Mouse (Mus musculus) megakaryocyte-erythroid progenitor cell, adult 5 weeks (primary cell): ENCODE results near the gene Zdhhc7. TPM values are rescaled to one million over a fixed set of nuclear protein-coding genes. Genes with fewer than 3 reads are reported as not detected.

Source experiments
- polyA plus RNA-seq: library from polyadenylated mRNA; stranded (reverse); fragments of >175 nt; gene quantifications from 2 replicates; pipeline ENCODE4 v1.2.3, GENCODE M21; 2012

The Zdhhc7 gene
- 24.7 and 28.0 TPM in 2 replicates for polyA plus RNA-seq

DNA sequence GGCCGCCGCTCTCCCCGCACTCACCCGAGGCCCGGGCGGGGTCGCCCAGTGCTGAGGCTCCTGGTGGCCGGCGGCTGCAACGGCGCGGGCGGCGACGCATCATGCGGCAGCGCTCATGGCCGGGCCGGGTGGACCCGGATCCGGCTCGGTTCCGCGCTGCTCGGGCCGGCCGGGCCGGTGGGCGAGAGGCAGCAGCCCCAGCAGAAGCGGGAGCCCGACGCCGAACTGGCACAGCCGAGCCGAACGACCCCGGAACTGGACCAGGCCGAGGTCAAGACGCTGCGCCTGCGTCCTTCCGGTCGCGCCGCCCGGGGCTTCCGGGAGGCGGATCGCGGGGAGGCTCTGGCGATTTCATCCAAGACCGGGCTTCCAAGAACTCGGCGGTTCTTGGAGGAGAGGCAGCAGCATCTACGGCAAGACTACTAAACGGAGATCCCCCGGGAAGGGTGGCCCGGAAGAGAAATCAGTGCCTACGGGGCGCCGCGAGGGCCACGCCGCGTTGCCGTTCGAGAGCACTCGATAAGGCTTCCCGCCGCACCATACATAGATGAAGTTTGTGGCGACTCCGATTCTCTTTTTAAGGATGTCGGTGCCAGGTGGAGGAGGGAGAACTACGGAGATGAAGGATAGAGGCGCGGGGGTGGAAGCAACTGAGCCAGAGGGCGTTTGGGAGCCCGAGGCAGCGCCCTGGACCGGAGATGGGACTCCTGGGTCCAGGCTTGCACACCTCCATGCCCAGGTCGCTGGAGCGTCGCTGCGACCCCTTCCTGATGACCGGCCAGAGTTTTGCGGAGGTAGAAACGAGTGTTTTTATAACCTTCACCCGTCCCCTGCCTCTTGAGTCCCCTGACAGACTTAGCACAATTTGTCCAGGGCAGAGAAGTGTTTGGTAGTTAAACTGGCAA is at the start of gene Zdhhc7:
Zdhhc7 (minus strand) TSS at position 415 of the 905 bp plus-strand sequence.

DNA sequence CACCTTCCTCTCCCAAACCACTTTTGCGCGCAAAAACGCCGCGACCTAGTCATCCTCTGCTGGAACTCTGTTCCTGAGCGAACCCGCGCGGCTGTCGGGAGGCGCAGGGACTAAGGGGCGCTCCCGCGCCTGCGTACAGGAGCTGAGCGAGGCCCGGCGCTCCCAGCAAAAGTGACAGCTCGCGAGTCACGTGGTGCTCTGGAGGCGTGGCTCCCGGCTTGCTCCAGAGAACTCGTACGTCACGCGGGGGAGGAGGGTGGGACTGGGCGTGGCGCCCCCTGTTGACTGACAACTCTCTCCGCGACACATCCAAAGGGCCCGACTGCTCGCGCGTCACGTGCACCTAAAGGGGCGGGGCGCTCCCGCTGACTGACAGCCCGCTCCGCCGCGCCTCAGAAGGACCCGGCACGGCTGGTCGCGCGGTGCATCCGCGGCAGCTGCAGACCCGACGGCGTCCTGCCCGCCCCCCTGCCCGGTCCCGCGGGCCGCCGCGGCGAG is 12.5 kb upstream of the Zdhhc7 start, which contains the start of gene 6430548M08Rik:
6430548M08Rik (plus strand) TSS at position 395 of the 498 bp plus-strand sequence.

Other genes with a start within 250 kb of the Zdhhc7 start
- gene Klhl36, start 239.2 kb downstream of the Zdhhc7 start, polyA plus RNA-seq, result 13.0 and 13.6 TPM in 2 replicates
- gene Usp10, start 191.1 kb downstream of the Zdhhc7 start, polyA plus RNA-seq, result 56.1 and 62.7 TPM in 2 replicates
- gene Gm20388, start 190.6 kb downstream of the Zdhhc7 start, polyA plus RNA-seq, result 7.5 and 10.2 TPM in 2 replicates
- 1.3 and 3.6 TPM in 2 replicates for gene Crispld2, start 109.0 kb downstream of the Zdhhc7 start, polyA plus RNA-seq
- 1.9 and 3.0 TPM in 2 replicates for gene 6430548M08Rik, start 12.7 kb upstream of the Zdhhc7 start, polyA plus RNA-seq
- not detected in 2 replicates for gene Fam92b, start 76.0 kb upstream of the Zdhhc7 start, polyA plus RNA-seq
- gene Gse1, start 127.0 kb upstream of the Zdhhc7 start, polyA plus RNA-seq, result 322 and 479 TPM in 2 replicates